Mouse (Mus musculus) liver, embryonic 16.5 days (tissue): ENCODE measurements at regions not wholly inside any gene's neighbourhood (a gene's known extent, or its start where the extent isn't known, plus 50 kb on each side); places are given as distances from the start of the nearest gene placed in this dataset.
A peak's percentile ranks its signal among the peaks of the same experiment; 100 is the strongest.

Source experiments
- ATAC-seq: fragments of 200-750 bp; cut with Nextera tagmentation; 2 replicates; pipeline ENCODE4 v1.8.0; 2017; ENCODE audit warnings: low read depth, mild to moderate bottlenecking, moderate number of reproducible peaks, moderate library complexity
- H3K27ac ChIP-seq: fragments of 300-500 bp; sonication (generic); 2 replicates; pipeline ENCODE4 v1.5.1; 2014; ENCODE audit warnings: mild to moderate bottlenecking, low read length
- H3K27me3 ChIP-seq: fragments of 300-500 bp; sonication (generic); 2 replicates; pipeline ENCODE4 v1.6.1; 2014; ENCODE audit warnings: low read depth, low read length, mixed read lengths; ENCODE audit not compliant: control insufficient read depth, insufficient read depth
- H3K36me3 ChIP-seq: fragments of 300-500 bp; sonication (generic); 2 replicates; pipeline ENCODE4 v1.6.1; 2014; ENCODE audit warnings: mild to moderate bottlenecking; ENCODE audit not compliant: control insufficient read depth, insufficient read depth
- H3K4me1 ChIP-seq: fragments of 300-500 bp; sonication (generic); 2 replicates; pipeline ENCODE4 v1.6.1; 2014; ENCODE audit warnings: low read depth, low read length, mixed read lengths; ENCODE audit not compliant: control insufficient read depth
- H3K4me2 ChIP-seq: fragments of 300-500 bp; sonication (generic); 2 replicates; pipeline ENCODE4 v1.6.1; 2014; ENCODE audit warnings: low read depth, low read length, mixed read lengths
- H3K4me3 ChIP-seq: fragments of 300-500 bp; sonication (generic); 2 replicates; pipeline ENCODE4 v1.5.1; 2014; ENCODE audit warnings: low read depth, mild to moderate bottlenecking, low read length
- H3K9ac ChIP-seq: fragments of 300-500 bp; sonication (generic); 2 replicates; pipeline ENCODE4 v1.6.1; 2014; ENCODE audit warnings: low read depth, low read length
- H3K9me3 ChIP-seq: fragments of 300-500 bp; sonication (generic); replicated peaks from 2 replicates; pipeline ENCODE4 v1.6.1; 2016; ENCODE audit warnings: low read length; ENCODE audit not compliant: control insufficient read depth
- WGBS: fragments of 180-500 bp; shearing (Covaris S2); extraction: QIAGEN DNeasy Blood & Tissue Kit; methylation state at CpG from one replicate; pipeline ENCODE4 v1.1.7; 2014; ENCODE audit not compliant: insufficient replicate concordance; 5-methylcytosine and 5-hydroxymethylcytosine counted together

DNA sequence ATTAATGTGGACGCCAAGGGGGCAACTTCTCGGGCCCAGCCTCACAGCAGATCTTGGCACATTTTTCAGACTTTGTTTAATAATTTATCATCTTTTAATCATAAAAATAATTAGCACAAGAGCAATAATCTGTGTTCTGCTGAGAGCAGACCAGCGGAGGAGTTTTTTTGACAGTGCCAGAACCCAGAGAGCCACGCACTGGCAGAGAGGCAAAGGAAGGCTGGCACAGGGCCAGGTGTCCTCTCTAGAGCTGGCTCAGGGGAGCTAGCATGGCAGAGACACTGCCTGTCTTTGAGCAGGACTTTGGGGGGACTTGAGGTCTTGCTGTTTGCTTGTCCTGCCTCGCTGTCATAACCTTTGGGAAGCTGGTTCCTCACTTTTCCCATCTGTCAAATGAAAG is 100.9 kb downstream of the 3100002H09Rik start:
- Histone ChIP-seq H3K27ac (no peak overlapping the region), H3K4me2 (no peak overlapping the region), H3K9me3 (no peaks in the 10 kb centered on the region), H3K9ac (no peak overlapping the region), H3K4me1 (no peaks in the 10 kb centered on the region), H3K27me3 (no peaks in the 10 kb centered on the region; the same call in 1 of the 2 replicates), H3K36me3 (no peaks in the 10 kb centered on the region), H3K4me3 (no peak overlapping the region)
- WGBS = 57% methylated on average over 5 of the region's 5 CpGs
- ATAC-seq = no peak

DNA sequence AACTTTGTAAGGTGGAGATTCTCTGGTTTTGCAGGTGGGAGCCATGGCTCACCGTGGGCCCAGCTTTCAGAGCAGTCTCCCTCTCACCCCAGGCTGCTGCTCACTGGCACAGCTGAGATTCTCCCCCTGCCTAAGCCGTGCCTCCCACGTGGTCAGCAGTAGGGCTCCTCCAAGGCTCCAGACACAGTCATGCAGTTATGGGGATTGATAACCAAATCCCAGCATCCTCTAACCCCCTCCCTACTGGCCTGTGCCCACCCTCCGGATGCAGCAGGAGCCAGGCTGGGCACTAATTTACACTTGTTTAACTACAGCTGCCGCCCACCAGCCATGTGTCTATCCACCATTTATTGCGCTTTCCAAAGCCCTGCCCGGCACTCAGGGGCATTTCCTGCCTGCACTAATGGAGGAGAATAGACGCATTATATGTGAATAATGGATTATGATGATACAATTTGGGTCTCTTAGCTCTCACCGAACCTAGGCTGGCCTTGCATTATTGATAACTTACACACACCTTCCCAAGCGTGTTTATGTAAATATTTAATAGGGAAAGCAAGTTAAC is 104.4 kb downstream of the 3100002H09Rik start:
- no peak overlapping the region for H3K4me3 ChIP-seq
- no peaks in the 10 kb centered on the region; the same call in 1 of the 2 replicates for H3K27me3 ChIP-seq
- no peaks in the 10 kb centered on the region for H3K4me1 ChIP-seq
- H3K36me3 ChIP-seq = no peaks in the 10 kb centered on the region
- no peak overlapping the region for H3K27ac ChIP-seq
- no peak overlapping the region for H3K4me2 ChIP-seq
- ATAC-seq = no peak
- H3K9ac ChIP-seq = no peak overlapping the region
- WGBS = 37% methylated on average over 10 of the region's 10 CpGs
- no peaks in the 10 kb centered on the region for H3K9me3 ChIP-seq

DNA sequence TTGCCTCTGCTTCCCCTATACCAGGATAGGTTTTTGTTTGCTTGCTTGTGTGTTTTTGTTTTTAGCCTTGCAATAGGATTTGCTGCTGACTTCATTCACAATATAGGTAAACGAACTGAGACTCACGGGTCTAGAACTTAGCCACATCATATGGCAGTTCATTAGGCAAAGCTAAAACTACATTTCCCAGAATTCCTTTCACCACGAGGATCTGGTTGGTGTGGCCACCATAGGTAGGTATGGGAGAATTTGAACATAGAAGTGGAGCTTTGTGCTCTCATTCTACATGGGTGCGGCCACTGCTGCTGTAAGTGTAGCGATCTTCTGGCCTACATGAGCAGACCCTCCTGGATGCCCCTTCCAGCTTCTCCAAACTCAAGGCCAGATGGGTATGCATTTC is 108.8 kb downstream of the 3100002H09Rik start:
- Histone ChIP-seq H3K4me1 (no peaks in the 10 kb centered on the region), H3K27me3 (no peaks in the 10 kb centered on the region), H3K4me2 (no peak overlapping the region), H3K9ac (no peak overlapping the region), H3K4me3 (no peak overlapping the region), H3K36me3 (no peaks in the 10 kb centered on the region), H3K27ac (no peak overlapping the region), H3K9me3 (no peaks in the 10 kb centered on the region)
- WGBS = 56% methylated on average over 5 of the region's 5 CpGs
- ATAC-seq = no peak

DNA sequence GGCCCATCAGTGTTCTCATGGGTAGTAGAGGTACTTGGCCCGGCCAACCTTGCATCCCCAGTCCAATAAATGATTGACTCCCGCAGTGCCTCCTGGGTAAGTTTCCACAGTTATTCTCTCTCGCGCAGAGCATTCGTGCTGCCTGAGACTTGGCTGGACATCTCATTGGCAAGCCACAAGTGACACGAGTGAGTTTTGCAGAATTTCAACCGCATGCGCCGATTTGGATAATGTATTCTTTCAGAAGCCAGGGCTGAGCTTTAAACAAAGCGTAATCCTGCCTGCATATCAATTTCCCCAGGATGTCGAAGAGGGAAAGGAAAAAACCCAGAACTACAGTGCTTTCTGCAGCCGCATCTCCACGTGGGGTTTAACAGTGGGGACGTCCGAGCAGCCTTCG is 112.6 kb downstream of the 3100002H09Rik start:
- WGBS = 55% methylated on average over 16 of the region's 16 CpGs

DNA sequence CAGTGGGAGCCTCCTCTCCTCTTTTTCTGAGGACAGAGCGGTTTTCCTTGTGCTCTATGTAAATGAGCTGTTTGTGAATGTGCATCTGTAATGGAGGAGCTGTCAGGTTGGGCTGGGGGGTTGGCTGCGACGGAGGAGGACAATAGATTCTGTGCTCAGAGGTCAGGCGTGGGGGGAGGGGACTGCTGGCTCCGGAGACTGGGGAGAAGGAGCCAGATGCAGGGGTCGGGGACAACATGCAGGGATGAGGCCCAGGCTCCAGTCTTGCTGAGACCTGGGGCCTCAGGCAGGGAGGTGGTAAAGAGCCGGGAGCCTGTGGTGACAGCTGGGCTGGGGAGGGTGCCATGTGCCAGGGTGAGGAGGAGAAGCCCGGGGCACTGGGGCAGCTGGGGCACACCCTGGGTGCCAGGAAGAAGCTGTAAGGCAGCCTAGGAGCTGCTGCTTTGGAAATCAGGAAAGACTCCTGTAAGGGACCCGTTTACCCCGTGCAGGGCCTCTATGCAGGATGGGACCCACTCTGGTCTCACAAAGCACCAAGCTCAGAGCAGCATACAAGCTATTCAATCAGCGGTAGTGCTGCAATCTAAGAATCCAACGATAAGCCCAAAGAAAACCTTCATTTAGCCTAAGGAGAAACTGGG is 124.5 kb downstream of the 3100002H09Rik start:
- 11% methylated on average over 12 of the region's 12 CpGs for whole genome bisulfite sequencing
- ATAC-seq = no peak
- Histone ChIP-seq H3K27ac (no peak overlapping the region), H3K4me2 (no peak overlapping the region), H3K4me3 (no peak overlapping the region), H3K36me3 (no peaks in the 10 kb centered on the region), H3K9ac (no peak overlapping the region), H3K4me1 (no peaks in the 10 kb centered on the region), H3K9me3 (no peaks in the 10 kb centered on the region), H3K27me3 (peaks cover 4% of the 10 kb centered on the region)

More for the DNA sequence above, 112.6 kb downstream of the 3100002H09Rik start:
- Histone ChIP-seq H3K27ac (no peak overlapping the region), H3K36me3 (no peaks in the 10 kb centered on the region), H3K4me2 (no peak overlapping the region), H3K9ac (no peak overlapping the region), H3K27me3 (no peaks in the 10 kb centered on the region), H3K4me1 (no peaks in the 10 kb centered on the region), H3K4me3 (no peak overlapping the region), H3K9me3 (no peaks in the 10 kb centered on the region)
- no peak for ATAC-seq

DNA sequence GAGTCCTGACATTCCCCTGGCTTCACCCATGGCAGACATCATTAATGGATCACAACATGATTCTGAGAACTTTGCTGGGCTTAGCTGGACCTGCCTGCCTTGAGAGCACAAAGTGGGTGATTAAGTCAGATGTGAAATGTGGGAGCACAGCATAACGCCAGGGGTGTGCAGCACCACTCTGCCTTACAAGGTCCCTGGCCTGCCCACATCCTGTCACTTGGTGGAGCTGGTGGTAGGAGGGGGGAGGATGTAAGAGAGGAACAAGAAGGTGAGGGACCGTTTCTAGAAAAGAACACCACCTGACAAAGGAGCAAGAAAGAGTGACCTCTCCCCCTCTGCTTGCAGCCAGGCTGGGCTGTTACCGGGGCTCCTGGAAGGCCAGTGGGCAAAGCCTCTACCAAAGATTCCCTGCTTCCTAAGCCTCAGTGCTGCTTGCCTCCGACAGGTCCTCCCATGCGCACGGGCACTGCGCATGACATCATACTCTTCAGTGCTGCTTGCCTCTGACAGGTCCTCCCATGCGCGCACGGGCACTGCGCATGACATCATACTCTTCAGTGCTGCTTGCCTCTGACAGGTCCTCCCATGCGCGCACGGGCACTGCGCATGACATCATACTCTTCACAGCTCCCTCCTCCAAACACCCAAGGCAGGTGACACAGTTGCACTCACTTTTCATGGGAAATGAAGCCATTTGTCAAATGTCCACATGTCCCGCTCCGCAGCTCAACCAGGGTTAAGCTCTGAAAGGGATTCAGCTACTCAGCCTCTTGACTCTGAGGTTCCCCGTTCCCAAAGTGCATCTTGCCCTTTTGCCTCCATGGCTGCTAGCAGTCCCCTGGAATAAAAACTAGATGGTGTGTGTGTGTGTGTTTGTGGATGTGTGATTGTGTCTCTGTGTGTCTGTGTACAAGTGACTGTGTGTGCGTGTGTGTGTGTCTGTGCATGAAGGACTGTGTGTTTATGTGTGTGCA is 125.7 kb downstream of the 3100002H09Rik start:
- peaks cover 4% of the 10 kb centered on the region for H3K27me3 ChIP-seq
- H3K27ac ChIP-seq = no peak overlapping the region
- H3K4me2 ChIP-seq = no peak overlapping the region
- H3K4me1 ChIP-seq = no peaks in the 10 kb centered on the region
- no peak overlapping the region for H3K4me3 ChIP-seq
- no peaks in the 10 kb centered on the region for H3K9me3 ChIP-seq
- 35% methylated on average over 19 of the region's 19 CpGs for WGBS
- no peak for ATAC-seq
- H3K9ac ChIP-seq = no peak overlapping the region
- no peaks in the 10 kb centered on the region for H3K36me3 ChIP-seq

DNA sequence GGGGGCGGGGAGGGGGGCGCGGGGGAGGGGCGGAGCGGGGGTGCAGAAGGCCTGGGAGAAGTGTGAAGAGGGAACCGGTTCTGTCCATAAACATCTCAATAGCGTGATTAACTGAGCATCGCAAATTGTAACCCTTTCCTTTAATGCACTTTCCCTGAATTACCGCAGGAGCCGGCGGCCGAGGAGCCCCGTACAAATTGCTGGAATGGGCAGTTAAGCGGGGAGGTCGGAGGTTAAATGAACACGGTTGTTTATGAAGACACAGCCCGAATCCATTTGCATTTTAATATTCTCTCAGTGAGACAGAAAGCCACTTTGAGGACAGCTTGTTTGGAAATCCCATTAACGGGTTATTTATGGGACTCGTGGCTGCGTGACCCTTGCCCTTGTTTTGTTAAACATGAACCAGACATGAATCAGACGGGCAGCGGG is 132.7 kb downstream of the 3100002H09Rik start:
- Histone ChIP-seq H3K4me2 (peak overlapping the region; percentile 40), H3K4me1 (no peaks in the 10 kb centered on the region; the same call in 1 of the 2 replicates), H3K27me3 (peaks cover 22% of the 10 kb centered on the region), H3K9ac (no peak overlapping the region), H3K4me3 (peak overlapping the region; percentile 19; the same call in 1 of the 2 replicates), H3K9me3 (no peaks in the 10 kb centered on the region), H3K36me3 (no peaks in the 10 kb centered on the region), H3K27ac (no peak overlapping the region)
- ATAC-seq = no peak
- WGBS = 3% methylated on average over 21 of the region's 22 CpGs

DNA sequence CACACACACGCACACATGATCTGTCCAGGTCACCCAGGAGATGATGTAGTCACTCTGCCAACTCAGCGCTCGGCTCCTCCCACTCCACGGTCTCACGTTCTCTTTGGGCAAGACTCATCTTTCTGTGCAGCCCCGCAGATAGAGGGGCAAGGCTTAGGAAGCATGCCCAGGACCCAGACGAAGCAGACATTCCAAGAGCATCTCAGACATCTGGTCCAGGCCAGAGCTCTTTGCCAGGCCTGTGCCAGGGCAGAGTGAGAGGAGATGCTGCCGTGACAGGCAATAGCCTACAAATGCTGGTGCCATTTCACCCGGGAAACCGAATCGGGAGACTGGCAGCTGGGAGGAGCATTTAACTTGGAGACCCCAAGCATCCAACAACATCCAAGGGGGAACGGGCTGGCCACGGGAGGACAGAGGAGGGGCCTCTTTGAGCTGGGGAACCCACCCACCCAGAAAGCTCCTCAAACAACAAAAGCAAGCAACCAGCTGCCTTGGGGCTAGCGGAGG is 133.2 kb downstream of the 3100002H09Rik start:
- ATAC-seq = no peak
- 19% methylated on average over 14 of the region's 14 CpGs for WGBS
- H3K4me1 ChIP-seq = no peaks in the 10 kb centered on the region; the same call in 1 of the 2 replicates
- no peaks in the 10 kb centered on the region for H3K36me3 ChIP-seq
- peak overlapping the region; percentile 40; the same call in 1 of the 2 replicates for H3K4me2 ChIP-seq
- H3K9me3 ChIP-seq = no peaks in the 10 kb centered on the region
- H3K9ac ChIP-seq = no peak overlapping the region
- no peak overlapping the region for H3K27ac ChIP-seq
- H3K4me3 ChIP-seq = no peak overlapping the region
- H3K27me3 ChIP-seq = peaks cover 20% of the 10 kb centered on the region
